Mouse (Mus musculus) brain, embryonic 14.5 days (tissue): ENCODE data around the gene Jund. TPM values are rescaled to one million over a fixed set of nuclear protein-coding genes. Genes with fewer than 3 reads are reported as not detected.

ENCODE experiments used
- DNase-seq: peaks from one replicate; pipeline ENCODE4 v3.0.0-alpha.2; 2011; ENCODE audit warnings: low read depth
- CTCF ChIP-seq: fragments of 200-500 bp; IDR thresholded peaks from 2 replicates; pipeline ENCODE4 v1.5.1; 2012; ENCODE audit warnings: inconsistent platforms, mild to moderate bottlenecking, moderate library complexity, borderline replicate concordance; ENCODE audit not compliant: insufficient read depth, insufficient read length; ENCODE audit errors: extremely low read depth
- POLR2A ChIP-seq: fragments of 200-500 bp; IDR thresholded peaks from 2 replicates; pipeline ENCODE4 v1.6.1; 2012; ENCODE audit warnings: mild to moderate bottlenecking, inconsistent platforms, borderline replicate concordance; ENCODE audit not compliant: poor library complexity, insufficient read depth, insufficient read length, severe bottlenecking; ENCODE audit errors: extremely low read depth
- polyA plus RNA-seq: library from polyadenylated mRNA; depleted of rRNA; stranded (reverse); fragments of >200 nt; gene quantifications from 2 replicates; pipeline ENCODE4 v1.2.3, GENCODE M21; 2012

Gene Jund
- polyA plus RNA-seq, 1 experiment = 291 TPM

GRCm38 (mm10) chr8:70695318-70696018 lies 3.3 kb upstream of the Jund start:
- TF ChIP-seq POLR2A = no peak
- TF ChIP-seq CTCF = no peak
- DNase-seq = peak; percentile 26

GRCm38 (mm10) chr8:70696019-70696885 lies 2.5 kb upstream of the Jund start:
- TF ChIP-seq POLR2A = no peak
- no peak for TF ChIP-seq CTCF
- DNase-seq = peak; percentile 92

GRCm38 (mm10) chr8:70696946-70697345 lies 1.8 kb upstream of the Jund start:
- DNase-seq = peak; percentile 50
- TF ChIP-seq CTCF (no peak), POLR2A (no peak)

GRCm38 (mm10) chr8:70697366-70698250 lies 1.1 kb upstream of the Jund start:
- TF ChIP-seq POLR2A = no peak
- TF ChIP-seq CTCF = no peak
- DNase-seq = no peak

GRCm38 (mm10) chr8:70699116-70699833 lies 526 bp downstream of the Jund start:
- no peak for TF ChIP-seq CTCF
- TF ChIP-seq POLR2A = no peak
- no peak for DNase-seq

GRCm38 (mm10) chr8:70699834-70700554 lies 1.2 kb downstream of the Jund start:
- peak; percentile 56 for TF ChIP-seq POLR2A
- no peak for TF ChIP-seq CTCF

GRCm38 (mm10) chr8:70700555-70700922 lies 1.8 kb downstream of the Jund start:
- DNase-seq = peak; percentile 98
- peak; percentile 24; the same call in 1 of the 2 replicates for TF ChIP-seq POLR2A
- peak; percentile 67 for TF ChIP-seq CTCF

More at GRCm38 (mm10) chr8:70699834-70700554, 1.2 kb downstream of the Jund start:
- peak; percentile 93 for DNase-seq

- TF ChIP-seq POLR2A = no peak
- no peak for TF ChIP-seq CTCF
- DNase-seq = peak; percentile 10
Observed at GRCm38 (mm10) chr8:70701048-70701981, 2.6 kb downstream of the Jund start.
